Mouse (Mus musculus): Measurements from ENCODE around the gene Nelfa.
"Not testable (repeated sequence)": the region's sequence is repeated elsewhere in the genome, so short reads cannot be mapped to it uniquely, and the experiment has no call there.

The Nelfa gene

GRCm38 (mm10) chr5:33936120-33936707 is at the start of gene Nelfa:
Nelfa (minus strand) TSS chr5:33936413.
- DNase-seq = peak; percentile 99

DNA sequence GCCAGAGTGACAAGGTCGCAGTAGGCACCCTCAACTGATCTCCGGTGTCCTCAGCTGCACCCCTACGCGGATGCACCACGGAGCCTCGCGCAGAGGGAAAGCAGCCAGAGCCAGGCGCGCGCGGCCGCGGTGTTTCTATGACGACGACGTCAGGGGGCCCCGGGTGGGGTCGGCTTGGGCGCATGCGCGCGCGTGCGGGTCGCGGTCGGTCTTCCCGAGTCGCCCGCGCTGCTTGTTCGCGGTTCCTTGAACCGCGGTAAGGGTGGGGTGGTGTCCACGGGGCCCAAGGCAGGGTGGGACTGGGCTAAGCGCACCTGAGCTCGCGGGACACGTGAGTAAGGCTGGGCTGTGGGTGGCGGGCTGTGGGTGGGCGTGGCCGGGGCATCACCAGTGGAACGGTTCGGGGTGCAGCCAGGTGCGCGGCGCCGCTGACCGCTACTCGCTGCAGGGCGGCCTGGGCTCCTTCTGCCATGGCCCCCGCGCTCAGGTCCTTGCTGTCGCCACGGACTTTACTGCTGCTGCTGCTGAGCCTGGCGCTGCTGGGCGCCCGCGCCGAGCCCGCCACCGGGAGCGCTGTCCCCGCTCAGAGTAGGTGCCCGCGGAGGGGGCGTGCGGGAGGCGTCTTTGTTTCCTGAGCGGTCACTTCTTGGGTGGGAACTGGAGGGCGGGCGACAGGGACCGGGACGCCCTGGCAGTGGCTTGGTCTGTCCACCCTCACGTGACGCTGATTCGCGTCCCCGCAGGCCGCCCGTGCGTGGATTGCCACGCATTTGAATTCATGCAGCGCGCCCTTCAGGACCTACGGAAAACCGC is 47.3 kb upstream of the Nelfa start, which contains the start of gene Gm1673:
TSS of gene Gm1673 (plus strand) at position 125 of the 813 bp plus-strand sequence.
- peak; percentile 87 for DNase-seq

GRCm38 (mm10) chr5:33982731-33983259 is 46.6 kb upstream of the Nelfa start:
- DNase-seq = no peak

DNA sequence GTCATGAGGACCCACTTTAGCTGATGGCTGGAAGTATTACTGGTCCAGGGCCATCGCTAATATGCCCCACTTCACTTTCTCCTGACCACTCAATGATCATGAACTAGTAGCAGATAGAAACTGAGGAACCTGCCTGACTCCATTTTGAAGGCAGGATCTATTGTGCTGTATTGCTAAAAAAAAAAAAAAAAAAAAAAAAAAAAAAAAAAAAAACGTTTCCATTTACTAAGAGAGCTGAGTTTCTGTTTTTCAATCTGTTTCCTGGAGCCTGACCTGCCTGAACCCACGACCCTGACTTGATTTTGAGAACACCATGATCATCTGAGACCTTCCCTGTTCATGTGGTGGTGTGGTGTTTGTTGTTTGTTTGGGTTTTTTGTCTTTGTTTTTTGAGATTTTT is 40.1 kb upstream of the Nelfa start:
- no peak for DNase-seq

- no peak for DNase-seq
Measured at GRCm38 (mm10) chr5:33974736-33975135, 38.5 kb upstream of the Nelfa start.

- DNase-seq = no peak
Measured at GRCm38 (mm10) chr5:33959382-33959781, 23.2 kb upstream of the Nelfa start.

- DNase-seq = no peak
Measured at GRCm38 (mm10) chr5:33955868-33956267, 19.7 kb upstream of the Nelfa start.

DNA sequence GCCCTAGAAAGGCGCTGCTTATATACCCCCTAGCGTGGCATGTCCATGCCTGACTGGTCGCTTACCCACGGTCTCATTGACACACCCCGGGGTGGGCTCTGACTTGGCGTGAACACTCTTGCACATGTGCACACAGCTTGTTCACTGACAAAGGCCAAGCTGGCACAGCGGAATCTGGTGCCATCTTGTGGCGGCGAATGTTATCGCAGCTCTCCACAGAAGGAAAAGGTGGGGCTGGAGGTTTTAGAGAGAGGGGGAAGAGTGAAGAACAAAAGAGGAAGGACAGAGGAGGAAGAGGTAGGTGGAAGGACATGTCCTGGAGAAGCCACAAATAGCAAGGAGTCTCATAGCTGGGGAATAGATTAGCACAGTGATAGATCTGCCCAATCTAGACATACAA is 18.1 kb upstream of the Nelfa start:
- peak; percentile 70 for DNase-seq

DNA sequence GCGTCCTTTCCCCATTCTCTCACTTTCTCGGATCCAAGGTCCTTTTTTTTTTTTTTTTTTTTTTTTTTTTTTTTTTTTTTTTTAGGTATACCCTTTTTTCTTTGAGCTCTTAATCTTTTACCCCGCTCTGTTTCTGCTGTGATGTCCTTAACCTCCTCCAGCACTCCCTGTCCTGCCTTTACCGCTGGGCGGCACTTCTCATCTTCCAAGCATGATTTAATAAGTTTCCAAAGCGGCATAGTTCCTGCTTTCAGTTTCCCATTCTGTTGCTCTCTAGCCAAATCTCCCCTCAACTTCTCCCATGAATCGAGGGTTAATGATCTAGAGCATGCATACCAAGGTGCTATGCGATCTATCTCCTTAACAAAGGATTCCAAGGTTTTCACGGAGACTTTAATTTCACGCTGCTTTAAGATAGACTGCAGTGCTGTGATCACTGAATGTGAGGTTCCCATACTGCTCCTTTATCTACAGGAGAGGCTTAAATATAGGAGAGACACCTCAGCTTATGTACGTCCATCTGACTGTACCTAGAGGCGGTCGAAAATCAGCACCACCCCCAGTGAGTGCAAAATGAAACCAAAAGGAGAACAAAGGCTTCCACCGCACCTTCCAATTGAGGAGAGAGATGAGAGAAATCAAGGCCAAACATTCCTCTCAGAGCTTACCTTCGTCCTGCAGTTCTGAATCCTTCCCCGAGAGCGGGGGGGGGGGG is 17.4 kb upstream of the Nelfa start:
- DNase-seq = no peak

- DNase-seq = no peak
Measured at GRCm38 (mm10) chr5:33948314-33948713, 12.1 kb upstream of the Nelfa start.

DNA sequence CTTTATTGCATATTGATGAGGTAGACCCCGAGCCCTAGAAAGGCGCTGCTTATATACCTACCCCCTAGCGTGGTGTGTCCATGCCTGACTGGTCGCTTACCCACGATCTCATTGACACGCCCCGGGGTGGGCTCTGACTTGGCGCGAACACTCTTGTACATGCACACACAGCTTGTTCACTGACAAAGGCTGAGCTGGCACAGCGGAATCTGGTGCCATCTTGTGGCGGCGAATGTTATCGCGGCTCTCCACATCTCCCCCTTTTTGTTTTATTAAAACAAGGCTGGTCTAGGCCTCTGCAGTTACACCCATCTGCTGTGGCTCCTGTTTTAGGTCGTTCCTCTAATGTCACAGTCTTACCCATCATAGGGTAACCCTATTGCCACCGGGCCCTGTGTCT is 10.8 kb upstream of the Nelfa start:
- not testable (repeated sequence) for DNase-seq

DNA sequence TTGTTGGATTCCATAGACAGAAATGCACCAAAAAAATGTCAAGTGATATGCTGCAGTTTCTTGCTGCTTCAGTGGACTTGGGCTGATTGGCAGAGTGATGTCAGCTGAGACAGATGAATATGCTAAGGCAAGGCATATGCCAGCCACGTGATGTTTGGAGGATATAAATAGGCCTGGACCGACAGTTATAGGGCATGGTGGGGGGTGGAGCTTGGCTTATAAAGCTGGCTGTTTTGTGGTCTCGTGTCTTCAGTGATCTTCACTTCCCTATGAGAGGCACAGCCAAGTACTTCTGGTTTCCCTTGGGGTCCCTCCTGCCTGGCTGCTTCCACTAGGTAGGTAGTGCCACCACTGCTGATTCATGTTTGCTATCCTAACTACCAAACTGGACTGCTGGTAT is 2.2 kb upstream of the Nelfa start:
- DNase-seq = no peak

- no peak for DNase-seq
Measured at GRCm38 (mm10) chr5:33937230-33937629, 1.0 kb upstream of the Nelfa start.

- no peak for DNase-seq
Measured at GRCm38 (mm10) chr5:33935700-33936111, 507 bp downstream of the Nelfa start.

DNA sequence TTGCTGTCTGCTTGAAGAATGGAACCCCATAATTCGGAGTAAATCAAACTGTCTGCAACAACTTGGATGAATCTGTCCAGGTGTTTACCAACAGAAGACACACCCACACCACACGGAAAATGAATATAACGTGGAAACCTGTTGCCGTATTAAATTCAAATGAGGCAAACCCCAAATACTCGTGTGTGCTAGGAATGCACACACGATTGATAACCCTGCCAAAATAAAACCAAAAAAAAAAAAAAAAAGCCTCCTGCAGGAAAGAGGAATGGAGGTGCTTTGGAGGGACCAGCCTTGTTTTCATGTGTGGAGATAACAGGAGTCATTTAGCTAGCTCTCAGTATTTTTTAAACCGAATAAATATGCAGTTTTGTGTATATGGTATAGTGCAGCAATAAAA is 1.3 kb downstream of the Nelfa start:
- DNase-seq = no peak

- no peak for DNase-seq
Measured at GRCm38 (mm10) chr5:33934081-33934480, 2.1 kb downstream of the Nelfa start.

DNA sequence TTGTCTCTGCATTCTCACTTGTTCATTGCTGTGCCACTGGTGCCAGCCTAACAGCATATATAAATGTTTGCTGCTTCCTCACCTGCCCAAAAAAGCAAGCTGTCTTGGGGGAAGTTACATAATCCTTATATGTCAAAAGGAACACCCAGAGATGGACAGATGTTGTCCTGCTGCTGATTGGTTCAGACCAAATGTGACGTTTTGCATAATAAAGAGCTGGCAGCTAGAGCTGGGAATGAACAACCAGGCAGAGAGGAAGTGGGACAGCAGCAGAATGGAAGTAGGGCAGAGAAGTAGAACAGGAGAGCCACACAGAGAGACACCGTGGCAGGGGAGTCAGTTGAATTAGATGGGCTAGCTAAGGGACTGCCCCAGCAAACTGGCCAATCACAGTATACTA is 3.8 kb downstream of the Nelfa start:
- no peak for DNase-seq

- DNase-seq = no peak
Measured at GRCm38 (mm10) chr5:33926170-33926569, 10.0 kb downstream of the Nelfa start.

GRCm38 (mm10) chr5:33922566-33922965 is 13.6 kb downstream of the Nelfa start:
- DNase-seq = no peak

DNA sequence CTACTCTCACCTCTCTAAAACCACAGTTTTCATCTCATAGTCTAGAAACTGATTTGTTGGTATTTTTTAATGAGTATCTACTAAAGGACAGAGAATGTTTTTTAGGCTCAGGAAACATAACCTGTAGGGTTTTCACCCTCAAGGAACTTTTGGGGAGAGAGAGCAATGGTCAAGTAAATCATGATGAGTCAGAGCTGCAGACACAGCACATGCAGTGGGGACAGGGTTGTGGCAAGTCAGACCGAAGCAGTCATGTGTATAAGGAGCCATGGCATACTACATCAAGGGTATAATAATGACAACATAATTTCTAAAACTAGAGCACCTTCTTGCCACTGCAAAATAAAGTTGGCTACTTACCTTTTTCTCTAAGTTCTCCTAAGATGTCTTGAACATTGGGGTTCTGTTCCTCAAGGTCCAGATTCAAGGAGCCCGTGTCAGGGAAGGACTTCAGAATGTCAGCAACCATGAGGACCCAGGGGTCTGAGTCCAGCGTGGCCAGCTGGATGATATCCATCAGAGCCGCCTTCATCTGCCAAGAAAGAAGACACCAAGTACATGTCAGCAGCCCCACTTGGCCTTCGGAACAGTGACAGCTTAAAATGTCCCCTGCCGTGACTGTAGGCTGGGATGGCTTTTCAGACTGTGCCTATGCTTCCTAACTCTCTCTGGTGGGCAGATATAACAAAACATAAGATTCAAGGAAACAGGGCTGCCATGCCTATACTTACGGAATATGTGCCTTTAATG is 14.6 kb downstream of the Nelfa start:
- DNase-seq = no peak

DNA sequence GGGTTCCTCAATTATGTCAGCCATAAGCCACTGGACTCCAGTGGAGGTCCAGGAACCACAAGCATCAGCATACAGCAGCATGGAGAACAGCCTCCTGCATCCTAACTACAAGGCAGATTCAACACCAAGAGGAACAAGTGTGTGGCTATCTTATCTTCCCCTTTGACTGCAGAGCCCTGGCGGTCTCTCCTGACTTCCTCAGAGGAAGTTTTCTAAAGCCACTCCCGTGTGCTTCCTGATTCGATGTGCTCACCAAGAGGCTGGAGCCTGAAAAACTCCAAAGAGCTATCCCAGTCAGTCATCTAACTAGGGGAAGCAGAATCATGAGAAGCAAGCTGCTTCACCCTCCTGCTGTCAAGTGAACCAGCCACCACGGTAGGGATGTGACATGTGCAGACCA is 15.3 kb downstream of the Nelfa start:
- DNase-seq = no peak

- DNase-seq = no peak
Measured at GRCm38 (mm10) chr5:33920037-33920436, 16.2 kb downstream of the Nelfa start.

DNA sequence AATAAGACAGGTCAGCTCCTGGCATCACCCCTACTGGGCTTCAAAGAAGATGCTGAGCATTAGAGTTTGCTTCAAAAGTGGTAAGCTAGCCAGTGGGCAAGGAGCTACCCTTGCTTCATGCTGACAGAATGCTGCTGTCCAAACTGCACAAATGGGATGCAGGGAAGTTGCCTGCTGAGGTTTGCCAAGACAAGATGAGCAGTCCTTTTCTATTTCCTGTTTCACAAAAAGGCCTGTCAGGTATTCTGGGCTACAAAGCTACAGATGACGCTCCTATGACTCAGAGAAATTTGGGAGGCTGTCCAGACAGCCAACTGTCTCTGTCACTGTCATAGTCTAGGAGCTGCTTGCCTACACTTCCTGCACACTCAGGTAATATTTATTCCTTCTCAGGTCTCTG is 16.7 kb downstream of the Nelfa start:
- DNase-seq = no peak
